In the genomic region with DNA sequence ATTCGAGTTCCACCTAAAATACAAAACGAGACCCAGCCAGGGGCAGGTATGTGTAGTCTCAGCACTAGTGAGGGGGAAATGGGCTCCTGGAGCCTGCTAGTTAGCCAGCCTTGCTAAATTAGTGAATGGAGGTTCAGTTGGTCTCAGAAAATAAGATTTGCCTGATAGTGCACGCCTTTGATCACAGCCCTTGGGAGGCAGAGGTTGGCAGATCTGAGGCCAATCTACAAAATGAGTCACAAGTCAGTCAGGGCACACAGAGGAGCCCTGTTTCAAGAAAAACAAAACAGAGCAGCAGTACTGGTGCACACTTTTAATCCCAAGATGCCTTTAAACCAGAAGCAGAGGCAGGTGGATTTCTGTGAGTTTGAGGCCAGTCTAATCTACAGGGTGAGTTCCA, we compare ENCODE assay signal across 15 mouse cellular contexts. TPM values are rescaled to one million over a fixed set of nuclear protein-coding genes. Genes with fewer than 3 reads are reported as not detected.
DNase-seq lines count a peak whose midpoint lies in the region; ATAC-seq lines count a peak whose summit lies in the region.
"Had no signal": no experiment of that assay in that cellular context is flagged by ENCODE, and none has a peak within 500 bp of the region (broad histone marks: within the 10 kb centered on the region; RNA-seq: fewer than 3 reads in every experiment).

No protein-coding gene starts in this region.

- H3K9me3 ChIP-seq in hindbrain, embryonic 13.5 days: no peaks in the 10 kb centered on the region
- no peaks in the 10 kb centered on the region for H3K9me3 ChIP-seq in hindbrain, embryonic 11.5 days (ENCODE audit: control insufficient read depth, low read length)
- H3K9me3 ChIP-seq: forebrain, embryonic 15.5 days; heart, embryonic 10.5 days had no signal

- no peak overlapping the region for H3K4me3 ChIP-seq in hindbrain, embryonic 13.5 days
- H3K4me3 ChIP-seq in hindbrain, embryonic 11.5 days (ENCODE audit: low read depth, low read length): no peak overlapping the region
- H3K4me3 ChIP-seq: forebrain, embryonic 10.5 days; forebrain, embryonic 15.5 days; heart, embryonic 10.5 days had no signal

- no peaks in the 10 kb centered on the region for H3K27me3 ChIP-seq in hindbrain, embryonic 13.5 days
- no peaks in the 10 kb centered on the region for H3K27me3 ChIP-seq in hindbrain, embryonic 11.5 days (ENCODE audit: control insufficient read depth, insufficient read depth, low read length)
- H3K27me3 ChIP-seq: forebrain, embryonic 15.5 days had no signal

- H3K4me1 ChIP-seq in hindbrain, embryonic 13.5 days (replicated peaks): no peaks in the 10 kb centered on the region
- H3K4me1 ChIP-seq in hindbrain, embryonic 11.5 days (replicated peaks; ENCODE audit: control insufficient read depth, insufficient read depth, low read length): no peaks in the 10 kb centered on the region
- H3K4me1 ChIP-seq: forebrain, embryonic 10.5 days; forebrain, embryonic 15.5 days had no signal

- H3K27ac ChIP-seq in hindbrain, embryonic 13.5 days: 0 out of 2 replicates have a peak overlapping the region, but pooled peaks have one; percentile 1
- H3K27ac ChIP-seq in hindbrain, embryonic 11.5 days (ENCODE audit: low read depth, low read length): no peak overlapping the region
- H3K27ac ChIP-seq: forebrain, embryonic 10.5 days; forebrain, embryonic 15.5 days; heart, embryonic 10.5 days; hindbrain, embryonic 14.5 days; kidney, postnatal 0 days had no signal

- no peak overlapping the region for H3K4me2 ChIP-seq in hindbrain, embryonic 13.5 days
- no peak overlapping the region for H3K4me2 ChIP-seq in hindbrain, embryonic 11.5 days (replicated peaks; ENCODE audit: low read depth, low read length)
- H3K4me2 ChIP-seq: forebrain, embryonic 15.5 days; hindbrain, embryonic 14.5 days had no signal

- ATAC-seq in CD4-positive, CD25-positive, alpha-beta regulatory T cell, adult 4 months: no peak
- no peak for ATAC-seq in hindbrain, embryonic 13.5 days (ENCODE audit: low FRiP score)
- ATAC-seq in hindbrain, embryonic 11.5 days (ENCODE audit: low FRiP score): no peak
- ATAC-seq: forebrain, embryonic 15.5 days; intestine, embryonic 16.5 days had no signal

- no peak overlapping the region for H3K9ac ChIP-seq in hindbrain, embryonic 13.5 days
- H3K9ac ChIP-seq in hindbrain, embryonic 11.5 days (ENCODE audit: low read depth, low read length): no peak overlapping the region
- H3K9ac ChIP-seq: forebrain, embryonic 15.5 days; hindbrain, embryonic 14.5 days had no signal

- WGBS in hindbrain, embryonic 13.5 days: 91% methylated on average over 3 of the region's 3 CpGs
- WGBS in hindbrain, embryonic 11.5 days: 89% methylated on average over 3 of the region's 3 CpGs

- peak; percentile 16 for DNase-seq in CD4-positive, CD25-positive, alpha-beta regulatory T cell, adult 2 months (ENCODE audit: low read depth, low spot score)
- DNase-seq in hindbrain, embryonic 11.5 days (ENCODE audit: low spot score): no peak
- peak; percentile 50 for DNase-seq in Muller cell, postnatal 12 days (ENCODE audit: inconsistent ontology term)
- peak; percentile 24 for DNase-seq in induced T-regulatory cell, adult 2 months (ENCODE audit: low read depth)
- no peak for DNase-seq in frontal cortex, postnatal 14 days (ENCODE audit: low spot score in 2 of 2)
- DNase-seq in cerebellum, adult 11 months: no peak
- DNase-seq: heart, adult 18-20 months had no signal

- H3K36me3 ChIP-seq in hindbrain, embryonic 13.5 days: peaks cover 39% of the 10 kb centered on the region
- no peaks in the 10 kb centered on the region for H3K36me3 ChIP-seq in hindbrain, embryonic 11.5 days (ENCODE audit: control insufficient read depth, insufficient read depth, low read length)

RNA-seq across cellular contexts. Expression of a gene that starts 29.0 kb away (rescaled TPM):
- under 1 TPM; 0.36 to 0.58 TPM for polyA plus RNA-seq in CD4-positive, CD25-positive, alpha-beta regulatory T cell, adult 4 months (2017; shearing (Covaris generic))
- polyA plus RNA-seq in hindbrain, embryonic 13.5 days (2015; fragmentation: Nextera tagmentation; extraction: Ambion mirVana): 484 and 516 TPM in 2 replicates
- polyA plus RNA-seq in hindbrain, embryonic 11.5 days (2014; fragmentation: Nextera tagmentation; extraction: Ambion mirVana): 570 and 615 TPM in 2 replicates

Comparison
In these comparisons a context has a peak if more than half of its experiments do, and no peak if none do; other contexts are left out.
1. DNase-seq: peak in CD4-positive, CD25-positive, alpha-beta regulatory T cell, adult 2 months (single experiment), Muller cell, postnatal 12 days (single experiment) and induced T-regulatory cell, adult 2 months (single experiment); none in hindbrain, embryonic 11.5 days (single experiment), frontal cortex, postnatal 14 days (0 of 2) and cerebellum, adult 11 months (single experiment).
2. RNA of a gene that starts 29.0 kb away (polyA plus RNA-seq): 570 to 615 TPM in hindbrain, embryonic 11.5 days and 484 to 516 TPM in hindbrain, embryonic 13.5 days; 0.36 to 0.58 TPM in CD4-positive, CD25-positive, alpha-beta regulatory T cell, adult 4 months; every median in the first group is over 100 times any median in the second.